Mouse (Mus musculus) adrenal gland, postnatal 4 days (tissue): ENCODE data around the gene Syt16. TPM values are rescaled to one million over a fixed set of nuclear protein-coding genes. Genes with fewer than 3 reads are reported as not detected.

Source experiments
- DNase-seq, 2 experiments: peaks; one replicate each; pipeline ENCODE4 v3.0.0; 2021 to 2022; ENCODE audit warnings: low spot score in 2 of 2, mixed read lengths in 2 of 2
- total RNA-seq, 2 experiments: library from RNA; stranded (reverse); gene quantifications; 2 replicates each; pipeline ENCODE4 v1.2.3; 2021

Syt16 gene
- total RNA-seq, 2 experiments from 2014 or later, result 2.0 to 3.0 TPM

DNA sequence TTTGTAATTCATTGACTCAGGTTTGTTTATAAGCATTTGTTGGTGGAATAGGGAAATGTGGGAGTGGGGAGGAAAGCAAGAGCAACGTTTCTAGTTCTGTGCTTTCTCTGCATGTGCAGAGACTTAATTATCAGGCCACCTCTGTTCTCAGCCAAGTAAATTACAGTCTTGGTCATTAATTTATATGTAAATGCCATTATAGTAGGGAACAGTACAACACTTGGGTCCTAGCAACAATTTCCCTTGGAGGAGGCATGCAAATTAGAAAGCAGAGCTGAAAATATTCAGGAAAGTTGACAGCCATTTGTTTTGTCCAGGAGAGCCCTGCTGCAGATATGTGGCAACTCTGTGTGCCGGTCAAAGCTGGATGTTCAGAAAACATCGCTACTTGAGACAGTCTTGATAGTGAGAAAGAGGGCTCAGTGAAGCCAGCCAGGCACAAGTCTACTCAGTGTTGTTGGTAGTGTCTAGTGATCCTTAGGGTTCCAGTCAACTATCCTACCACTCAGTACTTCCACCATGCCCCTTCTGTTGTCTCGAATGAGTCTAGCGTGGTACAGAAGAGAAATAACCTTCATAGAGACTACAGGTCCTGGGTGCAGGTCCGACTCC is 205.1 kb downstream of the Syt16 start:
- no peak for DNase-seq

DNA sequence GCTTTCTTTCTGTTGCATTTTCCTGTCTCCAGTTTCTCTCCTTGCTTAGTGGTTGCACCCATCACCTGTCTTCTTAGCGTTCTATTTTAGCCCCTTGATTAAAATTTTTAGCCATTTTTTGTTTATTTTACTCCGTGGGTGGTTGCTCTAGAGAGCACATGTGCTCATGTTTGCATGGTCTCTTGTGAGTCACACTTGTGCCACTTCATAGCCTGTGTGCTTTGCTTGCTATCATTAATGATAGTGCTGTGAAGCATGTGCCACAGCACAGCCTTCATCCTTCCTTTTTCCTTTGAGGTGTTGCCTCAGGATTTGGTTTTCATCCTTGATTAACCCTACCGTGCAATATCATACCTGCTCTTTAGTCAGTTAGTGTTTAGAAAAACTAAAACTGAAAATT is 214.7 kb downstream of the Syt16 start:
- no peak for DNase-seq

DNA sequence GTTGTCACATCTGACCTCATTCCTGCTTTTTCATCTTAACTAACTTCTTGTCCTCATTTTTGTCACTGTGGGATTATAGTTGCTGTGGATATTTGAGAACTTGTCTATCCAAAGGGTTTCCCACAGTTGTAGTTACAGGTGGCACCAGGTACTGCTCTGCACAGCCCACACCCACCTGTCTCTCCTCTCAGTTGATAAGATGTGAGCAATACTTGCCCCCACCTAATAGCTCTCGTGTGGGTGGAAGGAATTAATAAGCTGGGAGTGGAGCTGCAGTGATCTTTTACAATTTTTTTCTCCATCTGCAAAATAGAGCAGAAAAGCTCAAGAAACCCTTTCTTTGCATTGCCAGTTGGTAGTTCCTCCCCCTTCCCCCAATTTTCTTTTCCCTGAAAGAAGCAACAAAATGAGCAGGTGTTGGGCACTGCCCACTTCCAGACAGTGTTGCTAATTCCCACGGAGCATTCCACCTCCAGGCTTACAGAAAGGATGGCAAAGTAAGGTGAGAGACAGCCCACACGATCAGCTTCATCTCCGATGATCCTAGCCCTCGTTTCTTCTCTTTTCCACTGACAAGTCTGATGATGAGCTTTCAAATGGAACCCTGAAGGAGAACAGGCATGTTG is 218.8 kb downstream of the Syt16 start:
- no peak for DNase-seq

DNA sequence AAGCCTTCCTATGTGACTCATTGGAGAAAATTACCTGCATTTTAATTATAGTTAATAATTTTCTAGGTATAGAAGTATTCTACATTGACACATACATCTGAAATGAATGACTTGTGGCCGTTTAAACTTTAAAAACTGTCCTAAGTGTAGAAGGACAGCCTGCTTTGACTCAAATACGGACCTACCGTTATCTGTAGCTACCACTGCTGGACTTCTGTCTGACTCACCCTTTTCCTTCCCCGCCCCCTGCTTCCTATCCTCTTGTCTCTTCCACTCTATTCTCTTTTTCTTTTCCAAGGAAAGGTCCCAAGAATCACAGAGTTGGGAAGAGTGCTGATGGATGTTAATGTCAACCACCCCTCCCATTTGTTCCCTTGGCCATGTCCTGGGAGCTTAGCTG is 222.4 kb downstream of the Syt16 start:
- DNase-seq, result no peak

DNA sequence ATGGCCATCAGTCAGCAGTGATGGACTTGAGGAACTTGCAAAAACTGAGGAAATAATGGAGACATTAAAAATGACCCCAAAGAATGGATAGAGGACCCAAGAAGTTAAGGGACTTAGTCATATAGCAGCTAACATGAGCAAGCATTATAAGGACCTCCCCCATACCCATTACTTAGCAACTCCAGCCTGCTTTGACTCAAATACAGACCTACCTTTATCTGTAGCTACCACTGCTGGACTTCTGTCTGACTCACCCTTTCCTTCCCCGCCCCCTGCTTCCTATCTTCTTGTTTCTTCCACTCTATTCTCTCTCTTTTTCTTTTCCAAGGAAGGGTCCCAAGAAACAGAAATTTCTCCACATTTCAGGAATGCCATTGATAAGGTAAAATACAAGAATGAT is 223.2 kb downstream of the Syt16 start:
- no peak for DNase-seq

DNA sequence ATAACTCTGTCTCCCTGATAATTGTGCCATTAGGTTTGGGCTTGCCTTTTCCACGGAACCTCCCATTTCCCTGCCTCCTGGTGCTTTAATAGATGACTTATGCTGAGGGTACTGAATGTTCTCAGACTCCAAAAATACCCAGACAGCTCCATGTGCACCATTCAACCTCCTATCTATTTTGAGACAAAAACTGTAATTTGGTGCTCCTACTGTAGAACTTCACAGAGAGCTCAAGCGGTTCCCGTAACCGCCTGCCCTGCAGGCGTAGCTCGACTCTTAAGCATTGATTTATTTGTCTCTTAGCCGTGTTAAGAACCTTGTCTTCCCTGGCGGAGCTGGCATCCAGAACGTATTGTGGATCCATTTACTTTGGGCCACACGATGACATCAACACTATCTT is 233.3 kb downstream of the Syt16 start:
- no peak for DNase-seq

DNA sequence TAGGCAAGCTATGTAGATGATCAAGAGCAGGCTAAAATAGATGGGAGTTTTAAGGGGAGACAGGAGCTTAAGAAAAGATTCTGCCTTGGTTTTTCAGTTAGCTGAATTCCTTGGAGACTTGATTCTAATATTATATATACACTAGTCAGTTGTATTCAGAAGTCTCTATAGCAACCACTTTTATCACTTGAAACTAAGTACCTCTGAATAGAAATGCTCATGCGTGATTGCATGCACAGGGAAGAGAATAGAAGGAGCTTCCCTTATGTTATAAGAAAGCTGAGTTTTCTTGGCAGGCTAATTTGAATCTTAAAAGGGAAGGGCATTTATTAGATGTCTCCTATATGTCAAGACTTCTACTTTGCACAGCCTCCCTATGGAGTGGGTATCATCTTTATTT is 235.4 kb downstream of the Syt16 start:
- DNase-seq, result no peak

DNA sequence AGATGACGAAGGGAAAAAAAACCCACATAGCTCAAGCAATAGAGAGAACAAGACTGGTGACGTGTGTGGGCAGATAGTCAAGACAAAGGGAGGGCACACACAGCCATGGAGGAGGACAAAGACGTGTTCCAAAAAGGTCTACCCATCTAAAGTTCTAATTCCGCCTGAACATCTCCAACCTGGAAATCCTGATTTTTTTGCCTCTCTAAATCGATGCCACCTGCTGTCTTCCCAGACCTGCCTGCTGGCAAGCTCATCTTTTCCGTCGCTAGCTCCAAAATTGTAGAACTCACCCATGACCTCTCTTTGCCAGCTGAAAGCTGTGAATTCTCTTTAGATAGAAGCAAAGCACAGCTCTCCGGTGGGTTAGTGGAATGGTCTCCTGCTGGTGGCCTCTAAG is 238.7 kb downstream of the Syt16 start:
- DNase-seq, result no peak

DNA sequence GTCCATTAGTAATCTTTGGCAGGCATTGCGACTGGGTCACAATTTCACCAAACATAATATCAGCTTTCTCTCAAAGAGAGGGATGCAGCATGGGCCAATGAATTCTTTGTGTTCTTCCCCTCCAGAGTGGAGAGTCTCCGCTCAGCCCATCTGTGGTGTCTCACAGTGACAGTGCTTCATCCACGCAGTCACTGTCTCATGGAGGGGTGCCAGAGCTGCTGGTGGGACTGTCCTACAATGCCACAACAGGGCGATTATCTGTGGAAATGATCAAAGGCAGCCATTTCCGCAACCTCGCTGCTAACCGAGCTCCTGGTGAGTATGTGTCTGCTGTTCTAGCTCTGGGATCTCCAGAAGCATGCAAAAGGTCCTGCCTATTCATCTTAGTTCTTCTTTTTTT is 240.6 kb downstream of the Syt16 start:
- no peak for DNase-seq

DNA sequence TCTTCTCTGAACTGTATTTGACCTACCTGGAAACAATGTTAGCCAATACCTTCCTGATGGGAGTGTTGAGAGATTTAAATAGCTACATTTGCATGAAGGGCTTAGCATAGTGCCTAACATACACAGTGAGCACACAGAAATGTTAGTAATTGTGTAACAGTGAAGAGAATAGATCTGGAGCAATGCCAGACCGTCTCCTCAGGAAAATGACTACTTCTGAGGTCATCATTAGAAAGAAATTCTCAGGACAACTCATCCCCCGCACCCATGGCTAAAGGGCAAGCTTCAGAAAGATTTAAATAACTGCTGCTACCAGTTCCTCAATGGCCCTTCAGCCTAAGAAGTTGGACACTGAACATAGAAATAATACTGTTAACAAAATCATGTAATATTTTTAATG is 241.3 kb downstream of the Syt16 start:
- no peak for DNase-seq

DNA sequence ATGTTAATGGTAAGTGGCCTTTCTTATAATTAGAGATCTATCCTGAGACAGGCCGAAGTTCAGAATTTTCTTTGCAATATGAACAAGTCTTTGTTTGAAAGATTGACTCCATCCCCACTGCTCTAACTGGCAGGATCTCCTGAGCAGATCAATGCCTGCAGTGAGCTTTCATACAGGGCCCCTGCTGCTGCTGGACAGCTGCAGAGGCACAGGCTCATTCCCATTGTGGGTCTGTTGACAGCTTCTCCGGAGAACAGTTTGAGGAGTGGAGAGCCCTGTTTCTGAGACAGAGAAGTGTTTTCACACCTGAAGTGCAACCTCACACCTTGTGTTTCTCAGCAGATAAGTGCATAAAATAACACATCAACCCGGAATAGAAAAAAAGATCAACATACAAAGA is 267.4 kb downstream of the Syt16 start:
- no peak for DNase-seq

DNA sequence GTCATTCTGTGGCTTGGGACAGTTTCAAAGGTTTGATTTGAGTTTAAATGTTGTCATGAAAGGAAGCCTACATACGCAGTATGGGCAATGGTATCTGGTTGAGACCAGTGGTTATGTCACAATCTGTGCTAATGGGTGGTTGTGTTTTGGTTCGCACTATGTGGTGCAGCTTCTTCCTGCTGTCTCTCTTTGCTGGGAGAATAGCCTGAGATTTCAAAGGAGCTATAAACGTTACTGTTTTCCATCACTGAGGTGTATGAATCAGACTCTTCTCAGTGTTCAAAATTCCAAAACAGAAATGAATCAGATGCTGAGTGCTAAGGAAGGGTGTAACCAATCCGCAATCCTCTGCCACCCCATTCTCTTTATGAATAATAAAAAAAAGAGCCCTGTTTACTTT is 269.6 kb downstream of the Syt16 start:
- no peak for DNase-seq

DNA sequence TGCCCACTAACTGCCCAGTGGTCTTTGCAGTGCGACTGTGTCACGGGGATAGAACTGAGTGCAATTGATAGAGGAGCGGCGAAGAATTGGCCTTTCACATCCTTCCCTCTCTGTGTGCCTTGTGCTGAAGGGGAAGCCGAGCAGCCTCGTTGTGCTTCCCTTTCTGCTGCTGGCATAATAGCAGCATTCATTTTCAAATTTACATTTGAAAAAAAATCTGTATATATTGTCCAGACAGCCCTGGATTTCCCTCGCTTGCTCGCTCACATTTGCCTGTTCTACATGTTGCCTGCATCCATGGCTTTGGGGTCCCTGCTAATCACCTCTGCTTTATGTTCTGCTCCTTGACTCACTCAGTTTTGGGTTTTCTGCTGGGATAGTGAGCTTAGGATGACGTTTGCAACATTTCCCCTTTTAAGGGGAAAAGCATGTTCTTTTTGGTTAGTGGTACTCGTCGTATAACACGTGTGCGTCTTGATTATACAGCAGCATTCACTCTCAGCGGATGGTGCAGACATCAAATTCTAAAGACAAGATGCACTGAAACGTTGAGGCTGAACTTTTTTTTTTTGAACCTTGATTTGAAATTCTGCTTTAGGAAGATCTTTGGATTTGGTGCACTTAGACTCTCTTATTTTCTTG is 271.3 kb downstream of the Syt16 start:
- no peak for DNase-seq

DNA sequence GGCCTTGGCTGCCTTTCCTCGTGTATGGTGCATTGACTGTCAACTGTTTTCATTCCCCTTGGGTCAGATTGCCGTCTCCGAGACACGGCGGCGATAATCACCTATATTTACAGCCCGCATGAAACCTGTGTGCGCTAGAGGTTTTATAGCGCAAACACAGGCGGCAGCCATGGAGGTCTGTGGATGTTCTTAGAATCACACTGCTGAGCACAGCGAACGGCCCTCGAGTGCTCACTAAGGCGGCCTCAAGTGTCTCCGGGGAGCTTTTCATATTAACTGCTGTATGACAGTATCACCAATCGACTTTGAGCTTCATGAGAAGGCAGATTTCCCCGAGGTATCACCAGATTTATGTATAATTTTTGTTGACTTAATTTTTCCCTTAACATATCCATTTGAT is 275.1 kb downstream of the Syt16 start:
- DNase-seq, result no peak

DNA sequence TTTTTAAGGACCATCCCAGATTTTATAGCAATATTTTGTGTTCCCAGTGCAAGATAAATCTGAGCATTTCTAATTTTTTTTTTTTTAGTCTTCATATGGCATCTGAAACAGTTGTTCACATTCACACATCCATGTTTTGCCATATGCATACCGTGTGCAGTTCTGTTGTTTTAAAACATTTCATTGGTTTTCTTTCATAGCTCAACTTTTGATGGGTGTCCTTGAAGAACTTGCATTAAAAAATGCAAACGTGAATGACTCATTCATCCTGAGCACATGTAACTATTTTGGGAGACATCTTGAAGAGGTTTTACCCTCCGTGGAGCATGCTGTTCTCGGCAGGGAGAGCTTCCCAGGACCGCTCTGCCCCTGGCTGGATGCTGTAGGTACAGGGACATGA is 279.8 kb downstream of the Syt16 start:
- DNase-seq, result no peak

DNA sequence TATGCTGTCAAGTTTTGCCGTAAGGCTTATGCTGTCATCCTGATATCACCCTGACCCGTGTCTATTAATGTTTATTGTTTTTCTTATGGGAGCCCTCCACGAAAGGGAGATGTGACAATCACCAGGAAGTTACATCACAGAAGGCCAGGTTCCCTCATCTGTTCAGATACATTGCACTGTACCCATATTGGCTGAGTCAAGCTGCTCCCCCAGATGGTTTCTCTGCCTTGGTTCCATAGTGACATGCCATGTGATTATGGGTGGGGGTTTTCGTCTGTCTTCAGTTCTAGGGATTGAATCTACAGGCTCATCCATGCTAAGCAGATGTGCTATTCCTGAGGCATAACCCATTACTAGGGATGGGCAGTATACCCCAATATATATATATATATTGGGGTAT is 283.9 kb downstream of the Syt16 start:
- no peak for DNase-seq

DNA sequence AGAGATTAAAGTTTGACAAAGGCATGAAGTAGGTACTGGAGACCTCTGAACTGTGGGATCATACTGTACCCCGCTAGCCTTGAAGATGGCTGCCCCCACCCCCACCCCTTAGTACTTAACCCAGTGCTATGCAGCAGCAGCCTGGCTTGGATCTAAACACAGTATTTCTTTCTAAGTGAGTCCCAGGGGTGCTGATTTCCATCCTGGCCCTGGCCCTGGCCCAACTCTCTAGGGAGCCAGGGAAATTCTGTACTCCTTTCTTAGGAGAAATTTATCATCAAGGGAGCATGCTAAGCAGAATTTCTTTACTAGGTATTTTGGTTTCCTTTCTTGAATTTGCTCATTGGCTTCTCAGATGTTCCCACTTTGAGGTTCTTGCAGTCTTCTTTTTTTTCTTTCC is 285.4 kb downstream of the Syt16 start:
- DNase-seq, result no peak

DNA sequence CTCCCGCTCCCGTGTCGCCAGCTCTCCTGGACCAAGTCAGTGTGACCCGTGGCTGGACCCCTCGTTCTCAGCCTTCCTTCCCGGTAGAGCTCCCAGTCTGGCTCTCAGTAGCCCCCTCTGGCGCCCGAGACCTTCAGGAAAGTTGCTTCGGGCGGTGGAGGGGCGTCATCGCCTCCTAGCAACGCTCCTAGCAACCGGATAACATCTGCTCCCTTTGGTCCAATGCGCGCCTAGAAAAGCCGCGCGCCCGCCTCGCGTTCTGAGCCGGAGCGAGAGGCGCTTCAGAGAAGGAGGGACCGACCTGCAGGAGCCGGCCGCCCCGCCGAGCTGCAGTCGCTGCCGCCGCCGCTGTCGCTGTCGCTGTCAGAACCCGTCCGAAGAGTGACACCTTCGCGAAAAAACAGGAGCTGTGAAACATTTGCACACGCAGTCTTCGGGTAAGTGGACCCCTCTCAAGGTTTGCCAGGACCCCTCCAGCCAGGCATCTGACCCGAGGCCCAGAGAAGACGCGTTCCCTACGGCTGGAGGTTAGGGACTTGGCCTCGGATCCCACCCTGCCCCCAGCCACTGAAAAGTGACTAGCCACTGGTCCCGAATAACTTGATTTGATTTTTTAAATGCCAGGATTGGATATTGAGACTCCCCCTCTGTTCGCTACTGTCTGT is 286.7 kb downstream of the Syt16 start:
- DNase-seq, result peak; percentile 33 to 36

DNA sequence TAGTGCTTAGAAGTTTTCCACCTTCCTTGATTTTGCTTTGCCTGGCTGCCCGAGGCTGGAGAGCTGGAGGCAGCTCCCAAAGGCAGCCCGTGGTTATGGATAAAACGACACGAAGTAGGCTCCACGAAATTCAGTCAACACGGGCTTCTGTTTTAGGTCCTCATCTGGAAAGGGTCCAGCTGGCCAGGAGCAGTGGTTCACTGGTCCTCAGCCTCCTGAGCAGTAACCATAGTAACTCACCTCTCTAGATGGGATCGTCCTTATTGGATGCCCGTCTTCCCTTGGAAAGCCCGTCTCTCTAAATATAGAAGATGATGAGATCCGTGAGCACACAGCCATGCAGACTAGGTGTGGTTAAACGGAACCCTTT is 287.2 kb downstream of the Syt16 start:
- DNase-seq, result no peak

DNA sequence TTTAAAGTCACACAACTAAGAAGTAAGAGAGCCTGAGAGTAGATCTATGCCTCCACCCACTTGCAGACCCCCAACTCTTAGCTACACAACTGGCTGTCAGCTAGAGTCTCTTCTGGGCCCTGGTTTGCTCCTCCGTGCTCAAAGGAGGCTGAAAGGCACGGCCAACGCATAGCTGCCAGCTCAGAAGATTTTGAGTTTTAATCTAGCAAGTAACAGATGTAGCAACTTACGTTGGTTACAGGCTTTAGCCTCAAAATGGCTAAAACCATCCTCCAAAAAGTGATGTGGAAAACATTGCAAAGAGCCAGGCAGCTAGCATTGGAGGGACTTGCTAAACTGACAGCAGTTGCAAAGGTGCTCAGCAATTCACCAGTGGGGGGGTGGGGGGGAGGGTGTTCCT is 293.5 kb downstream of the Syt16 start:
- DNase-seq, result no peak

DNA sequence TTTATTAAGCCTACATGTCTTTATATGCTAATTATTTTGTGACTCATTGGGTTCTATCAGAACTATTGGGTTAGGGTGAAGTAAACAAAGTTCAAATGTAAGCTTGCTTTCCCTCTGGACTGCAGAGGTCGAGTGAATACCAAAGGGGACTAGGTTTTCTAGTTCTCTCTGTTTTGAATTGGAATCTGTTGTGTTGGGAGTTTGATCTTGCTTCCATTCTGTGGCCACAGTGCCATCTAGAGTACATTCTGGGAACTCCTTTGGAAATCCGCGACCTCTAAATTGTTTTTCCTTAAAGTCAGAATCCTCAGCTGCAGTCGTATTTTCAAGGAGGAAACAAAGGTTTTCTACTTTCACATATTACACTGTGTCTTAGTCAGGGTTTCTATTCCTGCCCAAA is 296.2 kb downstream of the Syt16 start:
- no peak for DNase-seq

DNA sequence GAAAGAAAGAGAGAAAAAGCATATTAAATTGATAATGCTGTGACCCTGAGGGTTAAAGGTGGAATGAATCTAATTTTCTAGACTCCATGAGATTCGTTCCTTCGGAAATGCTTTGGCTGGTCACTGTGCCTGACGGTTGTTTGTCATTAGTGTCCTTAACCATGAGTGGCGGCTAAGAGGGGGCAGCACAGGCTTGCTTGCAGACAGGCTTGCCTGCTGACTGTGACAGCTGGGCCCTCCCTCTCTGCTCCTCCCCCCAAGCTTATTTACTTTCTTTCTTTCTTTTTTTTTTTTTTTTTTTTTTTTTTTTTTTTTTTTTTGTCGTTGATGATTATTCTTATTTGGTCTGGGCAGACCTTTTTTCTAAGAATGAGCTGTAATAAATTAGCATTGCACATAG is 298.9 kb downstream of the Syt16 start:
- DNase-seq, result no peak

DNA sequence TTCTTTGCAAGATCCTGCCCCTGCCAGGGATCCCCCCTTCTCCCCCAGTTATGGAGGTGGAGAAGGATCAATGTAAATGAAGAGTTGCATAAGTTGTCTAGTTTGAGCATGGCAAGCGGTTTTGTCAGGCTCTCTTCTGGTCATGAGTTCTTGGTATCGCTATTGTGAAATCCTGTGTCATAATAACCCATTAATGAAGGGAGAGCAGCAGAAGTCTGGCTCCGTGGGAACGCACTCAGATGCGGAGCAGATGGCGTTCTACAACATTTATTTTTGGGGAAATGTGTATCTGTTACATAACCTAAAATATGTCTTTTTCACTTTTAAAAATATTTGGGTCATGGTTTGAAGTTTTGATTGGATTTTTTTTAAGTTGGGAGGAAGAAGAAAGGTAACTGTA is 304.1 kb downstream of the Syt16 start:
- DNase-seq, result no peak
